In genomic region chr1:7398678-7399218, GRCm38 (mm10) we compare ENCODE assay signal across 8 mouse cellular contexts.
DNase-seq lines count a peak whose midpoint lies in the region; ATAC-seq and TF ChIP-seq lines count a peak whose summit lies in the region.

No protein-coding gene starts in this region.

- H3K4me1 ChIP-seq in kidney, postnatal 0 days (replicated peaks; ENCODE audit: insufficient read depth, low read length), result no peaks in the 10 kb centered on the region
- no peaks in the 10 kb centered on the region for H3K4me1 ChIP-seq in bone marrow, adult 2 months (ENCODE audit: control insufficient read depth, insufficient read depth, low read length)
- no peaks in the 10 kb centered on the region for H3K4me1 ChIP-seq in forebrain, embryonic 16.5 days (replicated peaks; ENCODE audit: control insufficient read depth, insufficient read depth, low read length)
- no peaks in the 10 kb centered on the region for H3K4me1 ChIP-seq in midbrain, embryonic 11.5 days (ENCODE audit: control insufficient read depth, insufficient read depth, low read length)

- H3K4me3 ChIP-seq in kidney, postnatal 0 days (replicated peaks; ENCODE audit: low read depth, low read length), result peak overlapping the region; percentile 60
- H3K4me3 ChIP-seq in bone marrow, adult 2 months (replicated peaks; ENCODE audit: control insufficient read depth, low read depth, low read length), result peak overlapping the region; percentile 54
- H3K4me3 ChIP-seq in forebrain, embryonic 16.5 days (replicated peaks; ENCODE audit: low read length), result peak overlapping the region; percentile 65
- H3K4me3 ChIP-seq in midbrain, embryonic 11.5 days (ENCODE audit: low read depth, low read length), result peak overlapping the region; percentile 63

- ATAC-seq in kidney, postnatal 0 days (replicated peaks; ENCODE audit: low FRiP score, low read depth), result no peak
- ATAC-seq in forebrain, embryonic 16.5 days, result no peak
- no peak; the same call in 1 of the 2 replicates for ATAC-seq in midbrain, embryonic 11.5 days (ENCODE audit: low FRiP score)

- peak overlapping the region; percentile 80 for H3K4me2 ChIP-seq in kidney, postnatal 0 days (ENCODE audit: low read length)
- peak overlapping the region; percentile 67 for H3K4me2 ChIP-seq in forebrain, embryonic 16.5 days (ENCODE audit: low read length)
- H3K4me2 ChIP-seq in midbrain, embryonic 11.5 days, result peak overlapping the region; percentile 58

- no peak for DNase-seq in kidney, postnatal 0 days (ENCODE audit: low spot score)
- DNase-seq in kidney, adult 18-20 months, result no peak
- no peak for DNase-seq in midbrain, embryonic 11.5 days (ENCODE audit: low spot score, missing footprints)
- DNase-seq in urinary bladder, postnatal 36 days (ENCODE audit: low spot score in 2 of 2), result no peak
- DNase-seq in urinary bladder, adult 18-20 months (ENCODE audit: low spot score in 2 of 2), result no peak
- no peak for DNase-seq in thymus, postnatal 25 days

- 41% methylated on average over 14 of the region's 14 CpGs for WGBS in kidney, postnatal 0 days
- 61% methylated on average over 14 of the region's 14 CpGs for WGBS in bone marrow, adult 2 months
- 55% methylated on average over 14 of the region's 14 CpGs for WGBS in forebrain, embryonic 16.5 days
- WGBS in midbrain, embryonic 11.5 days, result 59% methylated on average over 14 of the region's 14 CpGs

- no peaks in the 10 kb centered on the region for H3K27me3 ChIP-seq in kidney, postnatal 0 days (ENCODE audit: insufficient read depth, low read length)
- H3K27me3 ChIP-seq in forebrain, embryonic 16.5 days (replicated peaks; ENCODE audit: control insufficient read depth, insufficient read depth, low read length), result no peaks in the 10 kb centered on the region
- no peaks in the 10 kb centered on the region for H3K27me3 ChIP-seq in midbrain, embryonic 11.5 days (ENCODE audit: control insufficient read depth, insufficient read depth, low read length)

- peak overlapping the region; percentile 76 for H3K27ac ChIP-seq in kidney, postnatal 0 days
- H3K27ac ChIP-seq in bone marrow, adult 2 months (ENCODE audit: control insufficient read depth, insufficient read depth, low read depth, low read length, poor library complexity), result no peak overlapping the region
- H3K27ac ChIP-seq in forebrain, embryonic 16.5 days (ENCODE audit: low read length), result no peak overlapping the region; the same call in 1 of the 2 replicates
- no peak overlapping the region for H3K27ac ChIP-seq in midbrain, embryonic 11.5 days (ENCODE audit: low read depth, low read length)

- no peak for TF ChIP-seq POLR2A in bone marrow, adult 2 months (IDR thresholded peaks at IDR 0.05; ENCODE audit: borderline replicate concordance, control insufficient read depth, low read depth, low read length)

- no peaks in the 10 kb centered on the region for H3K9me3 ChIP-seq in kidney, postnatal 0 days (replicated peaks; ENCODE audit: low read length)
- no peaks in the 10 kb centered on the region for H3K9me3 ChIP-seq in forebrain, embryonic 16.5 days (ENCODE audit: control insufficient read depth, low read length)
- no peaks in the 10 kb centered on the region for H3K9me3 ChIP-seq in midbrain, embryonic 11.5 days (ENCODE audit: control insufficient read depth, low read length)

- H3K36me3 ChIP-seq in kidney, postnatal 0 days (ENCODE audit: insufficient read depth, low read length), result no peaks in the 10 kb centered on the region
- H3K36me3 ChIP-seq in forebrain, embryonic 16.5 days (ENCODE audit: control insufficient read depth, insufficient read depth), result no peaks in the 10 kb centered on the region
- no peaks in the 10 kb centered on the region for H3K36me3 ChIP-seq in midbrain, embryonic 11.5 days (ENCODE audit: control insufficient read depth, insufficient read depth, low read length)

- peak overlapping the region; percentile 59; the same call in 1 of the 2 replicates for H3K9ac ChIP-seq in kidney, postnatal 0 days (ENCODE audit: low read depth, low read length)
- H3K9ac ChIP-seq in forebrain, embryonic 16.5 days (replicated peaks; ENCODE audit: low read depth, low read length), result peak overlapping the region; percentile 78
- peak overlapping the region; percentile 63 for H3K9ac ChIP-seq in midbrain, embryonic 11.5 days (ENCODE audit: low read length)

- no peak for TF ChIP-seq CTCF in kidney, postnatal 0 days (IDR thresholded peaks at IDR 0.05; ENCODE audit: low read depth)
- no peak for TF ChIP-seq CTCF in bone marrow, adult 2 months (IDR thresholded peaks at IDR 0.05; ENCODE audit: control insufficient read depth, insufficient read depth, low read length)
